Mouse (Mus musculus) cerebellum, adult 9-10 months (tissue): ENCODE measurements around the gene Pm20d1.

Source experiments
- DNase-seq: peaks from one replicate; pipeline ENCODE4 v3.0.0; 2022

Gene Pm20d1

GRCm38 (mm10) chr1:131797202-131797909, at the start of gene Pm20d1:
Gene Pm20d1 (plus strand): TSS chr1:131797381.
- no peak for DNase-seq

DNA sequence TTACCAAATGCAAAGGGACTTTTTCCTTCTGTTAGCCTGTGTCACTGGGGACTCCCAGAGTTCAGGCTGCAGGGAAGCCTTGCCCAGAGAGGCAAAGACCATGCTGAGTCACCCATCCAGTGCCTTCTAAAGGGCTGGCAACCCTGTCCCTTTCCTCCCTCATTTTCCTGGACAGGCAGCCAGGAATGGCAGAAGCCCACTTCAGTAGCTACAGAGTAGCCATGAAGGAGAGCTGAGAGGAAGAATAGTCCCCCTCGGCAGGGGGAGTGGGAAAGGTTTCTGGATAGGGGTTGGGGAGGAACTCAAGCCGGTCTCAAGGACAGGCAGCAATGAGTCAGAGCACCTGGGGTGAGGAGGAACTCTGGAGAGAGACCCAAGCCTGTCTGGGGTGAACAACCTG, 49.4 kb upstream of the Pm20d1 start:
- no peak for DNase-seq

DNA sequence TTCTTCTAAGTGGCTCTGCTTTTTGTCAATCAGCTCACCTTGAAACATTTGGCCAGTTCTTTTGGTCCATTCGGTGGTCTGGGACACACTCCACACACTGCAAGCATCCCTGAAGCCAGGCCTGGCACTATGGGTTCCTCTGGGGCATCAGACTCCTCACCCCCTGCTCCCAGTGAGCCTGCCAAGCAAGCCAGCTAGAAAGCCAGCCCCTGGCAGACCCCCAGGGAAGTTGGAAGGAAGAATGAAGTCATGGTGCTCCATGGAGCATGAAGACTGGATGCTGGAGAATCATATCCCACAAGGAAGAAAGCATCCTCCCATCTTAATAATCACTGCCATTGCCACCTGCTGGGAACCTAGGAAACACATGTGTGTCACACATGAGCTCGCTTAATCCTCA, 48.5 kb upstream of the Pm20d1 start:
- DNase-seq: no peak

- no peak for DNase-seq
These were observed 47.3 kb upstream of the Pm20d1 start for GRCm38 (mm10) chr1:131749706-131750545.

GRCm38 (mm10) chr1:131751181-131751890, 45.8 kb upstream of the Pm20d1 start:
- no peak for DNase-seq

GRCm38 (mm10) chr1:131751891-131752311, 45.3 kb upstream of the Pm20d1 start:
- DNase-seq: peak; percentile 78

DNA sequence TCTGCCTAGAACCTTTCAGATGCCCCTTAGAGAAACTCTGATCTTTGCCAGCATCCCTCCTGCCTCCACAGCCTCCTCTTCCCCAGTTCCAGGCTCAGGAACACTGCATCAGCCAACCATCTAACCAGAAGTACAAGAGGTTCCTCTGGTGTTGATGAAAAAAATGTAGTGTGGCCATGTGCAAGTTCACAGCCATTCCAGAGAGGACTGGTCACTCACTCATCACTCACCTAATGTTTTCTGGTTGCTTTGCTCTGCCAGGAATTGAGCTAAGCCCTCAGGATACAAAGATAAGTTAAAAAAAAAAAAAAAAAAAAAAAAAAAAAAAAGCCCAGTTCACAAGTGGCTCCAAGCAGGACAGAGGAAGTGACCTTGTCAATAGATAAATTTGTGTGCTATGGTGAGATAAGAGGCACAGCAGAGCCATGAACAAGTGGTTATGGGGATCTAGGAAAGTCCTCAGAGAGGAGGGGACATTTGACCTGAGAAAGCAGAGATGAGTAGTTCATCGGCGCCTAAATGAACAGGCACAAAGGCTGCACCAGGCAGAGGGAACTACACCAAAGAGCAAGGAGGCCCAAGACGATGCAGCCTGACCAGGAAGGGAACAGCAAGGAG, 42.9 kb upstream of the Pm20d1 start:
- no peak for DNase-seq

- no peak for DNase-seq
These were observed 42.3 kb upstream of the Pm20d1 start for GRCm38 (mm10) chr1:131754916-131755315.

DNA sequence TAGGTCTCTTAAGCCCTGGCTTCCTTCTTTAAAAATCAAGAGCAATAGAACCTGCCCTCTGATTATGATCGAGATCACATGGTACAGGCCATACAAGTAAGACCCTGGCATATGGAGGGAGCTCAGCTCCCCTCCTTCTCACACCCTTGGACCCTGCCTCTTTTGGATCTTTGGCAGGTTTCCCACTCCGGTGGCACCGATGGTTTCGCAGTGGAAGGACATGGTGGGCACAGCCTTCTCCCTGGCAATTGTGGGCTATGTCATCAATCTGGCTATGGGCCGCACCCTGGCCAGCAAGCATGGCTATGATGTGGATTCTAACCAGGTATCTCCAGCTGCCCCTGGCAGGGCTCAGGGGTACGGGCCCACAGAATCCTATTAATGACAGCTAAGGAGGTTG, 40.0 kb upstream of the Pm20d1 start:
- DNase-seq: no peak

GRCm38 (mm10) chr1:131758796-131759195, 38.4 kb upstream of the Pm20d1 start:
- no peak for DNase-seq

GRCm38 (mm10) chr1:131759667-131760427, 37.3 kb upstream of the Pm20d1 start:
- no peak for DNase-seq

- DNase-seq: no peak
These were observed 36.8 kb upstream of the Pm20d1 start for GRCm38 (mm10) chr1:131760428-131760820.

DNA sequence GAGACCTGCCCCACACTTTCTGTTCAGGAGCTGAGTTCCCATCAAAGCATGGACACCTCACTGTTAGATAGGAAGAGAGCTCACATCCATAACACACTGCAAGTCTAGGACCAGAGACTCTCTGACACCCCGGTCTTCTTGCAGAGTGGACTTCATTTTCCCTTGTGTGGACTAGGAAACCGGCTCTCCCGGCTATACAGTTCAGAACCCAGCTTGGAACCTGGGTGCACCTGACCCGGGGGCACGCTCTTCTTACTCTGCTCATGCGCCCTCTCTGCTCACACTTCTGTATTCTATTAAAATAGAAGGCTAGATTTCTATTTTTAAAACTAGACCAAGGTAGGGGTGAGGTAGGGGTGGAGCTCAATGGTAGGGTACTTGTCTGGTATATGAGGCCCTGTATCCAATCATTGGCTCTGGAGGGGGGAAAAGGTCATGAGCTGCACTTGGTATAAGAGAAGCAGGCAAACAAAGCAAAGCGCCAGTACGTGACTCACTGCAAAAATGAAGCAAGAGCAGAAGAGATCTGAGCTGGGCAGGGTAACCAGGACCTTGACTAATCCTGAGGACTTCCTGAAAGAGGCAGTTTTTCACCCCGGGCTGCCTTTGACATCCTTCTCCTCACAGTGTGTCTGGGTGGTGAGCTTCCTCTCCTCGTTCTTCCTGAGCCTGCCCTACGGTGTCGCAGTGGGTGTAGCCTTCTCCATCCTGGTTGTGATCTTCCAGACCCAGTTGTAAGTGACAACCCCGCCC, 35.9 kb upstream of the Pm20d1 start:
- DNase-seq: no peak

DNA sequence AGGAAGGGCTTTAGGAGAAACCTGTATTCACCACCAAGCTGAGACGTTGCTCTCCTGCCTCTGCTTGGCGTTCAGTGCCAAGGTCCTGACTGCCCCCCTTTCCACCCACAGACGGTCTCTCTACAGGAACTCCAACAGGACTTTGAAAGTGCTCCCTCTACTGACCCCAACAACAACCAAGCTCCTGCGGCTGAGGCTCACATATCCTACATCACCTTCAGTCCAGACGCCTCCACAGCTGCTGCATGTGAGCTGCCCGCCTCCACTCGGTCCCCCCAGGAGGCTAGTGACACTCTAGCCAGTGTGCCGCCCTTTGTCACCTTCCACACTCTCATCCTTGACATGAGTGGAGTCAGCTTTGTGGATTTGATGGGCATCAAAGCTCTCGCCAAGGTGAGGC, 33.5 kb upstream of the Pm20d1 start:
- no peak for DNase-seq

- DNase-seq: no peak
These were observed 32.4 kb upstream of the Pm20d1 start for GRCm38 (mm10) chr1:131764581-131765338.

GRCm38 (mm10) chr1:131765357-131766001, 31.7 kb upstream of the Pm20d1 start:
- DNase-seq: peak; percentile 77

DNA sequence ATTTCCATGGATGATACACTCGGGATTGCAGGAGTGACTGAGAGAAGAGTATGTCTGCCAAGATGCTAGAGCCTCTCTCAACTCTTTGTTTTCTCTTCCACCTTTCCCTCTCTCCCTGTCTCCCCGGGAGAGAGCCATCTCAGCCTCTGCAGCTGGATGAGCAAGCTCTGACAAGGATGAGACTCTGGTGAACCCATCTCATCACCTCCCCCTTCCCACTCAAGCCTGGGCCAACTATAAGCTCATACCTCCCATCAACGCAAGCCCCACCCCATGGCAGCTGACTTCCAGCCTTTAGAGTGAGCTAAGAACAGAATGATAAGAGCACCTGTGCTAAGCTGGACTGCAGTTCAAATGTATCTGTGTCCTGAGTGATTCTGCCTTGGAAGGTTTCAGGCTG, 27.9 kb upstream of the Pm20d1 start:
- DNase-seq: no peak

- peak; percentile 24 for DNase-seq
These were observed 26.5 kb upstream of the Pm20d1 start for GRCm38 (mm10) chr1:131770656-131771055.

- no peak for DNase-seq
These were observed 25.7 kb upstream of the Pm20d1 start for GRCm38 (mm10) chr1:131771440-131771839.

DNA sequence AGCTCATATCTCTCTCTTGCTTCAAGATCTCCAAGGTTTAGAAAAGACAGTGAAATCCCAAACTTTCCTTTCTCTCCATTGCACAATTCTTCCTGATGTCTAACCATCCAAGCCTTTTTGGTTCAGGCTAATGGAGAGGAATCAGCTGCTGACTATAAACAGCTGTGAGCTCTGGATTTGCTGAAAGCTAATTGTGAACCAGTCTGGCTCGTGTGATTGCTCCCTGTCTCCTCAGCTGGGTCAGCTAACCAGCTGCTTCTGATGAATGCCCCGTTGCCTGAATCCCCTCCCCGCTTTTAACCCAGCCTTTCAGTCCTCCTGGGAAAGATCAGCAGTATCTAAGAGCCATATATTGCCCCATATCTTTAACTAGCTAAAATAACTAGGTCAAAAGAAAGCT, 2.6 kb upstream of the Pm20d1 start:
- no peak for DNase-seq
